23 mouse cellular contexts compared by ENCODE assay signal in the genomic region with DNA sequence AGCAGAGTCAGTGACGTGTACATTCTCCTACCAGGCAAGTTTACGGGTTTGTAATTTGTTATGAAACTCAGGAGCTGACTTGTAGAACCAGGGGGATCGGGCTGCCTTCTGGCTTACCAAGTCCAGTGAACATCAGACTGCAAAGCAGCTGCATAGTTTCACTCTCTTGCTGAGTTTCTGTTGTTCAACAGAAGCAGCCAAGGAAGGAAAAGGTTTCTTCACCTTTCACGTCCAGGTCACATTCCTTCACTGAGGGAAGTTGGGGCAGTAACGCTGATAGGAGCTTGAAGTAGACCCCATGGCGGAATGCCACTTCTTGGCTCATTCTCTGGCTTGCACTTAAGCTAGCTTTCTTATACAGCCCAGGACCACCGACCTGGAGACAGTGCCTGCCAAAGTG.
DNase-seq lines count a peak whose midpoint lies in the region; ATAC-seq lines count a peak whose summit lies in the region.
"Had no signal": no experiment of that assay in that cellular context is flagged by ENCODE, and none has a peak within 500 bp of the region (broad histone marks: within the 10 kb centered on the region; RNA-seq: fewer than 3 reads in every experiment).

No protein-coding gene starts in this region.

- no peaks in the 10 kb centered on the region for H3K27me3 ChIP-seq in kidney, embryonic 16.5 days (ENCODE audit: insufficient read depth, low read length)
- H3K27me3 ChIP-seq in embryonic facial prominence, embryonic 10.5 days (replicated peaks; ENCODE audit: low read depth, poor library complexity, severe bottlenecking) = no peaks in the 10 kb centered on the region
- no peaks in the 10 kb centered on the region for H3K27me3 ChIP-seq in limb, embryonic 11.5 days (ENCODE audit: control insufficient read depth, insufficient read depth, low read length)
- H3K27me3 ChIP-seq: embryonic facial prominence, embryonic 13.5 days; forebrain, embryonic 12.5 days; Patski had no signal

- H3K9me3 ChIP-seq in kidney, embryonic 16.5 days (ENCODE audit: low read length) = no peaks in the 10 kb centered on the region
- H3K9me3 ChIP-seq in embryonic facial prominence, embryonic 10.5 days = no peaks in the 10 kb centered on the region
- no peaks in the 10 kb centered on the region for H3K9me3 ChIP-seq in limb, embryonic 11.5 days (ENCODE audit: control insufficient read depth, low read length)
- H3K9me3 ChIP-seq: embryonic facial prominence, embryonic 13.5 days; forebrain, embryonic 12.5 days; heart, embryonic 13.5 days had no signal

- H3K27ac ChIP-seq in kidney, embryonic 16.5 days (ENCODE audit: low read length) = 0 out of 2 replicates have a peak overlapping the region, but pooled peaks have one; percentile 29
- no peak overlapping the region; the same call in 1 of the 2 replicates for H3K27ac ChIP-seq in embryonic facial prominence, embryonic 10.5 days (replicated peaks)
- H3K27ac ChIP-seq in limb, embryonic 11.5 days (replicated peaks; ENCODE audit: low read depth, low read length) = no peak overlapping the region; the same call in 1 of the 2 replicates
- H3K27ac ChIP-seq: embryonic facial prominence, embryonic 13.5 days; forebrain, embryonic 12.5 days; heart, embryonic 13.5 days; hindbrain, embryonic 14.5 days had no signal

- peak; percentile 86 for DNase-seq in heart, adult 11 months
- DNase-seq in heart, postnatal 4 days = no peak
- DNase-seq in kidney, adult 11 months = no peak
- peak; percentile 38 for DNase-seq in embryonic facial prominence, embryonic 10.5 days (ENCODE audit: low spot score)
- DNase-seq in limb, embryonic 11.5 days (ENCODE audit: low spot score) = peak; percentile 33
- DNase-seq in adipocyte (ENCODE audit: low spot score) = no peak
- DNase-seq in gastrocnemius, postnatal 4 days (ENCODE audit: low spot score in 2 of 2) = no peak
- DNase-seq: adrenal gland, adult 2 months; adrenal gland, postnatal 25 days; cerebellum, adult 18-20 months; cerebellum, adult 9-11 months; cerebellum, postnatal 36 days; embryo, embryonic 11 days; gastrocnemius, postnatal 10 days; heart, postnatal 10 days had no signal

- peaks cover 24% of the 10 kb centered on the region; the same call in 1 of the 2 replicates for H3K4me1 ChIP-seq in kidney, embryonic 16.5 days (ENCODE audit: insufficient read depth, low read length)
- H3K4me1 ChIP-seq in embryonic facial prominence, embryonic 10.5 days = peaks cover 32% of the 10 kb centered on the region
- peaks cover 8% of the 10 kb centered on the region; the same call in 1 of the 2 replicates for H3K4me1 ChIP-seq in limb, embryonic 11.5 days (ENCODE audit: control insufficient read depth, insufficient read depth, low read length)

- no peak overlapping the region for H3K4me3 ChIP-seq in kidney, embryonic 16.5 days (ENCODE audit: low read length)
- no peak overlapping the region for H3K4me3 ChIP-seq in embryonic facial prominence, embryonic 10.5 days
- no peak overlapping the region for H3K4me3 ChIP-seq in limb, embryonic 11.5 days (ENCODE audit: low read depth, low read length)
- H3K4me3 ChIP-seq: embryonic facial prominence, embryonic 13.5 days; forebrain, embryonic 12.5 days; heart, embryonic 13.5 days had no signal

- peak; percentile 6; the same call in 1 of the 2 replicates for ATAC-seq in kidney, embryonic 16.5 days (ENCODE audit: low FRiP score, low TSS enrichment)
- no peak for ATAC-seq in limb, embryonic 11.5 days (ENCODE audit: insufficient number of reproducible peaks, low FRiP score, low TSS enrichment, low read depth)
- ATAC-seq: activated CD4-positive, CD25-positive, alpha-beta regulatory T cell, adult 4 months; forebrain, embryonic 16.5 days; Patski had no signal

- no peak overlapping the region for H3K9ac ChIP-seq in kidney, embryonic 16.5 days (replicated peaks; ENCODE audit: low read length)
- H3K9ac ChIP-seq in limb, embryonic 11.5 days (ENCODE audit: low read length) = no peak overlapping the region
- H3K9ac ChIP-seq: embryonic facial prominence, embryonic 13.5 days; forebrain, embryonic 12.5 days; heart, embryonic 13.5 days; hindbrain, embryonic 14.5 days had no signal

- no peak overlapping the region for H3K4me2 ChIP-seq in kidney, embryonic 16.5 days (replicated peaks; ENCODE audit: low read depth, low read length)
- H3K4me2 ChIP-seq in limb, embryonic 11.5 days (ENCODE audit: low read depth, severe bottlenecking) = no peak overlapping the region
- H3K4me2 ChIP-seq: embryonic facial prominence, embryonic 13.5 days; forebrain, embryonic 12.5 days; heart, embryonic 13.5 days; hindbrain, embryonic 14.5 days had no signal

- 52% methylated on average over 7 of the region's 7 CpGs for WGBS in kidney, embryonic 16.5 days
- WGBS in embryonic facial prominence, embryonic 10.5 days = 53% methylated on average over 7 of the region's 7 CpGs
- WGBS in limb, embryonic 11.5 days = 36% methylated on average over 7 of the region's 7 CpGs

- H3K36me3 ChIP-seq in kidney, embryonic 16.5 days (ENCODE audit: insufficient read depth, low read length) = no peaks in the 10 kb centered on the region
- no peaks in the 10 kb centered on the region for H3K36me3 ChIP-seq in embryonic facial prominence, embryonic 10.5 days (replicated peaks)
- H3K36me3 ChIP-seq in limb, embryonic 11.5 days (ENCODE audit: control insufficient read depth, insufficient read depth, low read length) = no peaks in the 10 kb centered on the region
- H3K36me3 ChIP-seq: embryonic facial prominence, embryonic 13.5 days; forebrain, embryonic 12.5 days; heart, embryonic 13.5 days had no signal

Comparison
In these comparisons a context has a peak if more than half of its experiments do, and no peak if none do; other contexts are left out.
1. DNase-seq: peak in heart, adult 11 months (single experiment), embryonic facial prominence, embryonic 10.5 days (single experiment) and limb, embryonic 11.5 days (single experiment); none in heart, postnatal 4 days (single experiment), kidney, adult 11 months (single experiment), adipocyte (single experiment) and gastrocnemius, postnatal 4 days (0 of 2).